Mouse (Mus musculus) limb, embryonic 14.5 days (tissue): Measurements from ENCODE around the gene Prepl. TPM values are rescaled to one million over a fixed set of nuclear protein-coding genes. Genes with fewer than 3 reads are reported as not detected.

Experiments used
- ATAC-seq: fragments of 200-750 bp; cut with Nextera tagmentation; 2 replicates; pipeline ENCODE4 v1.8.0; 2017; ENCODE audit warnings: low read depth, moderate number of reproducible peaks, moderate TSS enrichment; ENCODE audit not compliant: low FRiP score
- DNase-seq: peaks from one replicate; pipeline ENCODE4 v3.0.0-alpha.2; 2015; ENCODE audit warnings: low spot score
- H3K27ac ChIP-seq: fragments of 300-500 bp; sonication (generic); replicated peaks from 2 replicates; pipeline ENCODE4 v1.5.1; 2014; ENCODE audit warnings: low read depth, mild to moderate bottlenecking, low read length, moderate library complexity, mixed read lengths
- H3K27me3 ChIP-seq: fragments of 300-500 bp; sonication (generic); 2 replicates; pipeline ENCODE4 v1.6.1; 2014; ENCODE audit warnings: low read length, mixed read lengths; ENCODE audit not compliant: control insufficient read depth, insufficient read depth
- H3K36me3 ChIP-seq: fragments of 300-500 bp; sonication (generic); 2 replicates; pipeline ENCODE4 v1.6.1; 2014; ENCODE audit warnings: mild to moderate bottlenecking, low read length, moderate library complexity, mixed read lengths; ENCODE audit not compliant: control insufficient read depth, insufficient read depth
- H3K4me1 ChIP-seq: fragments of 300-500 bp; sonication (generic); 2 replicates; pipeline ENCODE4 v1.6.1; 2014; ENCODE audit warnings: antibody characterized with exemption, low read length, mixed read lengths; ENCODE audit not compliant: control insufficient read depth, insufficient read depth
- H3K4me2 ChIP-seq: fragments of 300-500 bp; sonication (generic); replicated peaks from 2 replicates; pipeline ENCODE4 v1.6.1; 2014; ENCODE audit warnings: low read depth, mild to moderate bottlenecking, low read length, moderate library complexity; ENCODE audit not compliant: severe bottlenecking
- H3K4me3 ChIP-seq: fragments of 300-500 bp; sonication (generic); replicated peaks from 2 replicates; pipeline ENCODE4 v1.5.1; 2014; ENCODE audit warnings: low read length
- H3K9ac ChIP-seq: fragments of 300-500 bp; sonication (generic); 2 replicates; pipeline ENCODE4 v1.6.1; 2014; ENCODE audit warnings: mild to moderate bottlenecking, low read depth, low read length, moderate library complexity; ENCODE audit not compliant: severe bottlenecking
- H3K9me3 ChIP-seq: fragments of 300-500 bp; sonication (generic); 2 replicates; pipeline ENCODE4 v1.6.1; 2016; ENCODE audit warnings: low read length; ENCODE audit not compliant: control insufficient read depth
- POLR2A ChIP-seq: fragments of 200-500 bp; IDR thresholded peaks from 2 replicates; pipeline ENCODE4 v1.8.0; 2012; ENCODE audit warnings: inconsistent platforms, mild to moderate bottlenecking, moderate library complexity, borderline replicate concordance; ENCODE audit not compliant: insufficient read depth, insufficient read length; ENCODE audit errors: extremely low read depth
- WGBS: fragments of 180-500 bp; shearing (Covaris S2); extraction: QIAGEN DNeasy Blood & Tissue Kit; methylation state at CpG from one replicate; pipeline ENCODE4 v1.1.7; 2014; 5-methylcytosine and 5-hydroxymethylcytosine counted together
- polyA plus RNA-seq, 2 experiments: library from polyadenylated mRNA; depleted of rRNA in 1 of 2; stranded (reverse) in 1 of 2; unstranded in 1 of 2; fragments of >200 nt; fragmentation: Nextera tagmentation in 1 of 2; extraction: Ambion mirVana in 1 of 2; gene quantifications; 2 replicates each; pipeline versions ENCODE4 v1.2.1 to v1.2.3; 2012 to 2014

The Prepl gene
- polyA plus RNA-seq, 2 experiments: 34.8 to 42.4 TPM

DNA sequence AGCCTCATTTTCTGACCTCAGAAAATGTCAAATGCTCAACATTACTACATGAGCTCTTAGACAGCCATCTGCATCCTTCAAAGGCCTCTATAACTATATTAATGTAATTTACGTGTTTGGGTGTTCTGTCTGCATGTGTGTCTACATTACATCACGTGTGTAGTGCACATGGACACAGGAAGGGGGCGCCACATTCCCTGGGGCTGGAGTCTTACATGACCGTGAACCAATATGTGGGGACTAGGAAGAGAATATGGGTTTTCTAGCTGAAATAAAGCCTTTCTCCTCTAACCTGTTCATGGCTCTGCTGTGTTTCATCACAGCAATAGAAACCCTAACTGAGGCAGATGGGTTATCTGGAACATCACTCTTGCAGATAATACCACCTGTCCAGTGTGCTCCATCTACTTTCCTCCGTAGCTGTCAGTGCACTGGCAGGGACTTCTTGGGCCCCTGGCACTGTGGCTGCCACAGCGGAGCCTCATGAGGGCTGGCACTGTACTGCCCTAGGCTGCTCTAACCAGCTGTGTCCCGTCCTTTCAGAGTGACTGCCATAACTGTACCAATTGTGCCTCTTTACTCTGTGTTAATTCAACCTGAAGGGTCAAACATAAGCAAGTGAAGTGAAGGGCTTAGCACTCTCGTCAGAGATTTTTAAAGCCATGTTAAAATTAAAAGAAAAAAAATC lies 18.8 kb downstream of the Prepl start:
- no peaks in the 10 kb centered on the region for H3K9me3 ChIP-seq
- ATAC-seq (no peak), DNase-seq (no peak)
- 82% methylated on average over 8 of the region's 8 CpGs for WGBS
- no peak for TF ChIP-seq POLR2A
- no peak overlapping the region for H3K9ac ChIP-seq
- peaks cover 50% of the 10 kb centered on the region for H3K36me3 ChIP-seq
- H3K27me3 ChIP-seq: no peaks in the 10 kb centered on the region
- no peak overlapping the region for H3K4me3 ChIP-seq
- no peaks in the 10 kb centered on the region for H3K4me1 ChIP-seq
- H3K4me2 ChIP-seq: no peak overlapping the region
- H3K27ac ChIP-seq: no peak overlapping the region

DNA sequence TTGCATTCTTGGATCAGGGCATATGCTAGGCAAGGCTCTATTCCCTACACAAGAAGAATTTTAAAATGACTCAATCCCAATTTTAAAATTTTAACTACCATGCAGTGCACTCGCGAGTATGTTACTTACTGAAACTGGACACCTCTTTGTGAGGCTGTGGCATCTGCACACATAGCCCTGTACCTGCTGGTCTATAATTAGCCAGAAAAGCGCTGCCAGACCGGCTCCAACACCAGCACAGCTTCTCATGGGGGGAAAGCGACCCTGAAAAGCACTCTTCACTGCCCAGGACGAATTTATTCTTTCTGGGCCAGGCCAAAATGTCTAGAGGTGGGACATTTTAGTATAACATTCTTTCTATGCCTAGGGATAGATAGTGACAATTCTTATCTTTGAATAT lies 19.4 kb downstream of the Prepl start:
- TF ChIP-seq POLR2A: no peak
- H3K4me1 ChIP-seq: no peaks in the 10 kb centered on the region
- ATAC-seq (no peak), DNase-seq (no peak)
- H3K27ac ChIP-seq: no peak overlapping the region
- no peaks in the 10 kb centered on the region for H3K9me3 ChIP-seq
- H3K4me2 ChIP-seq: no peak overlapping the region
- peaks cover 49% of the 10 kb centered on the region for H3K36me3 ChIP-seq
- WGBS: 45% methylated on average over 6 of the region's 6 CpGs
- no peaks in the 10 kb centered on the region for H3K27me3 ChIP-seq
- H3K4me3 ChIP-seq: no peak overlapping the region
- H3K9ac ChIP-seq: no peak overlapping the region

DNA sequence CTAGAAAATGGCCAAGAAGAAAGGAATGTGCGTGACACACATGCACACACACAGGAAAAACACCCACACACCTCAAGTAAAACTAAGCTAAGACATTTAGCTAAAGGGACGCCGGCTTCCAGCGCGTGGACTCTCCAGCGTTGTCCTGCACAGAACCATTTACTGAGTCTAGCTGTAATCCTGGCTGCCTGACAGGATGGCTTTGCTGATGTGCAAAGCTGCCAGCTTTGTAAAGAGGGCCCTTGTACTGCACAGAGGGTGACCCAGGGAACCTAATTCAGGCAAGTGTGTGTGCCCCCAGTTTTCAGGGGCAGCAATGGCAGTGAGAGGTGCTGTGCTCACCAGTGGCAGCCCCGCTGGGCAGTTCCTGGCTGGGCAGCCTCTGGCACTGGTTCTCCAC lies 22.7 kb downstream of the Prepl start:
- DNase-seq: no peak
- 94% methylated on average over 7 of the region's 7 CpGs for WGBS

DNA sequence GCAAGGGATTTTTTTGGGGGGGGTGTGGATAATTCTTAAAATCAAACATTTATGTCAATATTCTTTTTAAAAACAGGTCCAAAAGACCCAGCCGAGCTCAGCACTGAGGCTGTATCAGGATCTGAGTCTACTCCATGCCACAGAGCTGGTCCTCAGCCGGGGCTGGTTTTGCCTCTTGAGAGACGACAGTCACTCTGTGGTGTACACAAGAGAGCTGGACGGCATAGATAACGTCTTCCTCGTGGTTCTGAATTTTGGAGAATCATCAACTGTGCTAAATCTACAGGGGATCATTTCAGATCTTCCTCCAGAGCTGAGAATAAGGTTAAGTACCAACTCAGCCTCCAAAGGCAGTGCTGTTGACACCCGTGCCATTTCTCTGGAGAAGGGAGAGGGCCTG lies 26.5 kb downstream of the Prepl start:
- Histone ChIP-seq H3K4me1 (no peaks in the 10 kb centered on the region), H3K4me2 (no peak overlapping the region), H3K9me3 (no peaks in the 10 kb centered on the region), H3K27ac (no peak overlapping the region), H3K9ac (no peak overlapping the region), H3K4me3 (no peak overlapping the region), H3K36me3 (peaks cover 40% of the 10 kb centered on the region), H3K27me3 (no peaks in the 10 kb centered on the region)
- 91% methylated on average over 7 of the region's 7 CpGs for WGBS
- DNase-seq: no peak
- TF ChIP-seq POLR2A: no peak
- no peak for ATAC-seq

More for the DNA sequence above, 22.7 kb downstream of the Prepl start:
- H3K4me1 ChIP-seq: no peaks in the 10 kb centered on the region
- no peaks in the 10 kb centered on the region for H3K27me3 ChIP-seq
- H3K27ac ChIP-seq: no peak overlapping the region
- H3K9ac ChIP-seq: no peak overlapping the region
- no peaks in the 10 kb centered on the region for H3K9me3 ChIP-seq
- no peak overlapping the region for H3K4me3 ChIP-seq
- peaks cover 63% of the 10 kb centered on the region for H3K36me3 ChIP-seq
- H3K4me2 ChIP-seq: no peak overlapping the region
- TF ChIP-seq POLR2A: no peak
- ATAC-seq: no peak

DNA sequence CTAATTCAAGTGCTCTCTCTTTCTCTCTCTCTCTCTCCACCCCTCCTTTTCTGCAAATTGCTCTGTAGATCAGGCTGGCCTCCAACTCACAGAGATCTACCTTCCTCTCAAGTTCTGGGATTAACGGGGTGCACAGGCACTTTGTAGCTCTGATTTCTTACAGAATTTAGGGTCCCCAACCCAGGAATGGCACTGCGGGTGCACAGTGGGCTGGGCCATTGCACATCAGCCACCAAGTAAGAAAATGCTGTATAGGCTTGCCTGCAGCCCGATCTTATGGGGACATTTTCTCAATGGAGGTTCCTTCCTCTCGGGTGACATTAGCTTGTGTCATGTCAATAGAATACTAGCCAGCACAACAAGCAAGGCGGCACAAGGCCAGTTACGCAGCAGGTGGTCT lies 30.9 kb downstream of the Prepl start:
- Histone ChIP-seq H3K4me3 (no peak overlapping the region), H3K4me2 (no peak overlapping the region), H3K36me3 (peaks cover 6% of the 10 kb centered on the region), H3K27me3 (no peaks in the 10 kb centered on the region), H3K4me1 (no peaks in the 10 kb centered on the region), H3K27ac (no peak overlapping the region), H3K9ac (no peak overlapping the region), H3K9me3 (no peaks in the 10 kb centered on the region)
- no peak for DNase-seq
- TF ChIP-seq POLR2A: no peak
- 90% methylated on average over 6 of the region's 6 CpGs for WGBS
- no peak for ATAC-seq
